Mouse (Mus musculus) adrenal gland, postnatal 4 days (tissue): ENCODE results near the gene Psmg4. TPM values are rescaled to one million over a fixed set of nuclear protein-coding genes. Genes with fewer than 3 reads are reported as not detected.

Experiments
- DNase-seq, 2 experiments: peaks; one replicate each; pipeline ENCODE4 v3.0.0; 2021 to 2022; ENCODE audit warnings: low spot score in 2 of 2, mixed read lengths in 2 of 2
- long read RNA-seq, 2 experiments: library from polyadenylated mRNA; stranded (forward); transcript quantifications; one replicate each; pipeline ENCODE4 v2.0.0; 2021
- total RNA-seq, 2 experiments: library from RNA; stranded (reverse); gene quantifications; 2 replicates each; pipeline ENCODE4 v1.2.3; 2021

Gene Psmg4
- 10 to 100 TPM; 45.2 to 50.0 TPM for total RNA-seq
- long read RNA-seq, experiment 1, transcript Psmg4-201 (2 exons, 474 nt), result minor isoform, 23 of 48 reads
- long read RNA-seq, experiment 1, transcript Psmg4-202 (3 exons, 555 nt), result major isoform, 24 of 48 reads
- long read RNA-seq, experiment 1, partial matches to known transcripts, result 1 of 48 reads
- long read RNA-seq, experiment 1, other reads (novel, unspliced or antisense), result 0 of 48 reads
- long read RNA-seq, experiment 2, transcript Psmg4-202 (3 exons, 555 nt), result major isoform, 16 of 28 reads
- long read RNA-seq, experiment 2, transcript Psmg4-201 (2 exons, 474 nt), result minor isoform, 11 of 28 reads
- long read RNA-seq, experiment 2, partial matches to known transcripts, result 1 of 28 reads
- long read RNA-seq, experiment 2, other reads (novel, unspliced or antisense), result 0 of 28 reads

DNA sequence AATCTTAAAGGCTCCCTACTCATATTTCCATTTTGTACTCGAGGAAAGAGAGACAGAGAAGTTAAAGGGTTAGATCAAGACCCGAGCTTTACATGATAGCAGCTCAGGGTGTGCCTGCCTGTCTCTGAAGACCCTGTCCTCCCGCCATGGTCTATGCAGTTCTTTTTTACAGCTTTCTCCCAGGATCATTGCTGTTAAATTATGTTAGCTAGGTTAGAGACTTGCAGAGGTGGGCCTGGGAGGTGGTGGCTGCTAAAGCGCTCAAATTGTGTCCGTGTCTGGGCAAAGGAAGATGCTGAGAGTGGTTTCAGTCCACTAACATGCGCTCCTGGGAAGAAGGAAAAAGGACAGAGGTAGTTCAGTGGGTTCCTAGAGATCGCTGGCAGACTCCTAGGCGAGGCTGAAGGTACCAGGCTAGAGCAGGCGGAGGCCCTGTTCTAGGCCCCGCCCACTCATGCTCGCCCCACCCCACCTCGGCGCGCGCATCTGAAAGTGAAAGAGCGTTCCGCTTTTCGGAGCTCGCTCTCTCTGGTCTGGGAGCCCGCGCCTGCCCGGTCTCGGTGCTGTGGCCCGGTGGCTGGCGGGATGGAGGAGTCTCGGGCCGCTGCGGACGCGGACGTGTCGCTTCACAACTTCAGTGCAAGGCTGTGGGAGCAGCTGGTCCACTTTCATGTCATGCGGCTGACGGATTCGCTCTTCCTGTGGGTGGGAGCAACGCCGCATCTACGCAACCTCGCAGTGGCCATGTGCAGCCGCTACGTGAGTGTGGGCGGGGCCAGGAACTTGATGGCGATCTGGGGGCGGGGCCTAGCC, at the start of gene Psmg4:
Psmg4 (plus strand) TSS at position 474 of the 813 bp plus-strand sequence.
- DNase-seq, result peak; percentile 86 to 89

DNA sequence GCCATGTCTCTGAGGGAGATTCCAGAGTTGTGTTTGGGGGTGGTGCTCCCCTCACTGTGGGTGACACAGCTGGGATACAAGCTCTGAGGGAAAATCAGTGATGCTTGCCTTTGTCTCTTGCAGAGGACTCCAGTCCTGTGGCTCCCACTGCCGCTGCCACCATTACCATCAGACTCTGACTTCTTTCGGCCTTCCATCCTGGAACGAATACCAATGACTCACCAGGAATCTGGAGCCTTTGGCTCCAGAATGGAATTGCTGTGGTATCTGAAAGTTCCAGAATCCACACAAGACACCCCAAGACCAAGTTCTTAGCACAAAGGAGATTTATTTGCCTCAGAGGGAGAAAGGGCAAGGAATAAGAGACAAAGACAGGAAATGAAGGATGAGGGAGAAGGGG, 49.7 kb upstream of the Psmg4 start:
- no peak for DNase-seq

DNA sequence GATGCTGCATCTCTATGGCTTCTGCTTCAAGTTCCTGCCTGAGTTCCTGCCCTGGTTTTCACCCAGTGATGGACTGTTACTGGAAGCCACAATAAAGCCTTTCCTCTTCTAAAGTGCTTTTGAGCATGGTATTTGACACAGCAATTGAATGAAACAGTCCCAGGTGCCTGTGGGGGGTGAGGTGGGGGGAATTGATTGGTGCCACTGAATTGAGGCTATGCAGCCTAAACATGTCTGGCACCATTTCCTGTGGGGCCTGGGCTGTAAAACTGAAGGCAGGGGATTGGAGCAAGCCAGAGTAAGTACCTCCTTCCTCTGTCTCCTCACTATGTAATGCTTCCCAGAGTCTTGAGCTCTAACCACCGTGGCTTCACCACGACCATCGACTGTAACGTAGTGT, 48.1 kb upstream of the Psmg4 start:
- no peak for DNase-seq

DNA sequence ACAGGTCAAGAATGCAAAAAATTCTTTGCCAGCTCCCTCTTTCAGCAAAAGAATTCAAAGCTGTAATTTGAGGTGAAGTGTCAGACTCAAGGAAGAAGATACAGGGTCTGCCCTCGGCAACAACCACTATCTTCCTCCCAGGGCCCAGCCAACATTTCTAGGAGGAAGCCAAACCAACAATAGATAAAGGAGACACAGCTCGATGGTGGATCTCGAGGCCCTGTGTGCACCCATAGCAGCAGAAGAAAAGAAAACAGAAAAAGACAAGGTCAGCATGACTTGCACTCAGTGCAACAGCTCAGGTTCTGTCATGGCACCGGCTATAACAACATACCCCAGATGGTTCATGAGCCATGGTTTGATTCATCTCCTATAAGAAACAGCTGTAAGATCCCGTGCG, 46.3 kb upstream of the Psmg4 start:
- DNase-seq, result no peak

DNA sequence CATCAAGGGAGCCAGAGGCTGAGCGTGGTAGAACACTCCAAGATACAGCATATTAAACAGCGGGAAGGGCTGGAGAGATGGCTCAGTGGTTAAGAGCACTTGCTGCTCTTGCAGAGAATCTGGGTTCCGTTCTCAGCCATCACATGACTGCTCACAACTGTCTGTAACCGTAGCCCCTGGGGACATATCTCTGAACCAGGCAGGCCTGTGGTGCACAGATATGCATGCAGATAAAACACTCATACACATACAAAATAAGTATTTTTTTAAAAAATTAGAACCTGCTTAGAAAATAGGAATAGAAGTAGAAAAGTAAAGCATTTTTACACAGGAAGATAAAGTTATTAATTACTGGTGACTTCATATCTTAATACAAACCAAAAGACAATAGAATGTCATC, 43.9 kb upstream of the Psmg4 start:
- DNase-seq, result no peak

DNA sequence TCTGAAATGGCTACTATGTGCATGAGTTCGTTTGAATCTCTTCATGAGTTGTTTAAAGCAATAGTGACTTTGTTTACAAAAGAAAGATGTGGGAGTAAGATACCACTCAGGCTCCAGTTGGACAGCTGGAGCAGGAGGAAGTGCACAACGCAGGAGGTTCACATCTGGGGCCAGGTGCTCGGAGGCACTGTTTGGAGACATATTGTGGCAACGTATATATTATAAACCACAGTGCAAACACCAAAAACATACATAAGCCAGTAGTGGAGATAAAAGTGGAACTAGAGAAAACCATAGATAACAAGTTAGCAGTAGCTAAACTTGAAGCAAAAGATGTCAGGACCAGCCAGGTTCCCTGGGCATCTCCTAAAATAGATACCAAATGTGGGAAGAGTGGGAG, 43.4 kb upstream of the Psmg4 start:
- no peak for DNase-seq

DNA sequence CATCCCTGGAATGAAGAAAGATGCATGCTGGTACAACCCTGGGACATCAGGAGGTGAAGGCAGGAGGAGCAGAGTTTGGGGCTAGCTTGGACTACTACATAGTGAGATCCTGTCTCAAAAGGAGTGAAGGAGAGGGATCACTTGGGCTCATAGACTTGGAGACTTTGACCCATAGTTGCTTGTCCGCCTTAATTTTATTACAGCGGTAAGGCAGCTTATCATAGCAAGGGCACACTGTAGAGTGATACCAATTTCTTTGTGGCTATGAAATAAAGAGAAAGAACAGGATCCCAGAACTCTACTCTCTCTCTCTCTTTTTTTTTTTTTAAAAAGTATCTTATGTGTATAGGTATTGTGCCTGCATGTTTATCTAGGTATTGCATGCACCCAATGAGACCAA, 42.2 kb upstream of the Psmg4 start:
- DNase-seq, result no peak

DNA sequence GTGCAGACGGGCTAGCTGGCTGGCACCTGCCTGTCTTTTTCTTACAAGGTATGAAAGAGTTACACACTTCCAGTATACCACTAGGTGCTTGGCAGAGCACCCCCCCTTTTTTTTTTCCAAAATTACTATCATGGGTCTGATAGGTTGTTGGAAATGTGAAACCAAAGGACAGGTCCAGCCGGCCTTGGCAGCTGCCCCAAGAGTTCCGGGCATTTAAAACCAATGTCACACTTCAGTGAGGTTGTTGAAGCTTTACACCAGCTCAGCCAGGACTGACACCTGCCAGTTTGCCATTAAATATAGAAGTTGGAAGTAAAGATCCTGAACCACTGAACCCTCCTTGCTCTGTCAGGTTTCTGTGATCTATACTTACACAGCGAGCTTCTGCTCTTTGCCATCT, 37.1 kb upstream of the Psmg4 start:
- DNase-seq, result no peak

DNA sequence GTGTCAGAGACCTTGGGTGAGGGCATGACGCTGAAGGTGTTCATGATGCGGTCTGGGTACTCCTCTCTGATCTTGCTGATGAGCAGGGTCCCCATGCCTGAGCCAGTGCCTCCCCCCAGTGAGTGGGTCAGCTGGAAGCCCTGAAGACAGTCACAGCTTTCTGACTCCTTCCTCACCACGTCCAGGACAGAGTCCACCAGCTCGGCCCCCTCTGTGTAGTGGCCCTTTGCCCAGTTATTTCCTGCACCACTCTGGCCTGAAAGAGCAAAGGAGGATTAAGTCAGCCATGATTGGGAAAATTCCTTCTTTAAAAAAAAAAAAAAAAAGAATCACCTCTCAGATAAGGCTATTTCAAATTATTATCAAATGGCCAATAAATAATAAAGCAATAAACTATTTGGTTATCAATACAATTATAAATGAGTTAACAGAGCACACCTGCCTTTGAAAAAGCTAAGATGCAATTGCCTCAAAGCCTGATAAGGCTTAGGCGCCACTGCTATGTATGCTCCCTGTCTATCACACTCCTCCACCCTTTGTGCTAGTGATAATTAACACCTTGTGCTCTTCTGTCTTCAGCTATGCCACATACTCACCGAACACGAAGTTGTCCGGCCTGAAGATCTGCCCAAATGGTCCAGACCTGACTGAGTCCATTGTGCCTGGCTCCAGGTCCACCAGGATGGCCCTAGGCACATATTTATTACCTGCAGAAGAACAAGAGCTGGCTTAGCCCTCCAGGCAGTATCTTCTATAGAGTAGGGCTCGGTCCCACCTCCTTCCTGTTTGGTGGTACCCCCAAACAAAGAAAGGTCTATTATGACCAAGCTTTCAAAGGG, 34.3 kb upstream of the Psmg4 start:
- DNase-seq, result no peak

DNA sequence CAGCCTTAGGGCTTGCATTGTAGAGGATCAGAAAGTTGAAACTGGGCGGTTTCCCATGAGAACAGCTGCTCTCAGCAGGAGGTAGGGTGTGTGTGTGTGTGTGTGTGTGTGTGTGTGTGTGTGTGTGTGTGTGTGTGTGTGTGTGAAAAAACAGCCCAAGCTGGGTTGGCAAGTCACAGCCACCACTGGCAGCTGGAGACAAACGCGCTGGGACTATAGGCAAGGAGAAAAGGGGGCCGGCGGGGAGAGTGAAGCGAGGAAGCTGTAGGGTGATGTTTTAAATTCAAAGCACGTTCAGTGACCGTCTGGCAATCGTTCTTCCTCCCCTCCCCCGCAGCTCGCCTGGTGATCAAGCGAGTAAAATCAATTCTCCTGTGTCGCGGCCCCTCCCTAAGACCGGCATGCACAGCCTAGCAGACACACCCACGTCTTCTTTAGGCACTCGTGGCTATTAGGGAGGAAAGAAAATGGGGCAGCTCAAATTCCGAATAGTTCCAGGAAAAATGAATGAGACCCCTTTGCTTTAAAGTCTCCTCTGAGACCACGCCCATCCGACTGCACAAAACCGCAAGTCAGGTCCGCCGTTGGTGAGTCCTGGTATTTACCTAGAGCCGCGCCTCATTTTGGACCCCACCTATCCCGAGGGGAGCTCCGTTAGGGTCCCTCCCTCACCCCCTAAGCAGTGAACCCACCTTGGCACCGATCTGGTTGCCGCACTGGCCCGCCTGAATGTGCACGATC, 33.1 kb upstream of the Psmg4 start:
- no peak for DNase-seq

DNA sequence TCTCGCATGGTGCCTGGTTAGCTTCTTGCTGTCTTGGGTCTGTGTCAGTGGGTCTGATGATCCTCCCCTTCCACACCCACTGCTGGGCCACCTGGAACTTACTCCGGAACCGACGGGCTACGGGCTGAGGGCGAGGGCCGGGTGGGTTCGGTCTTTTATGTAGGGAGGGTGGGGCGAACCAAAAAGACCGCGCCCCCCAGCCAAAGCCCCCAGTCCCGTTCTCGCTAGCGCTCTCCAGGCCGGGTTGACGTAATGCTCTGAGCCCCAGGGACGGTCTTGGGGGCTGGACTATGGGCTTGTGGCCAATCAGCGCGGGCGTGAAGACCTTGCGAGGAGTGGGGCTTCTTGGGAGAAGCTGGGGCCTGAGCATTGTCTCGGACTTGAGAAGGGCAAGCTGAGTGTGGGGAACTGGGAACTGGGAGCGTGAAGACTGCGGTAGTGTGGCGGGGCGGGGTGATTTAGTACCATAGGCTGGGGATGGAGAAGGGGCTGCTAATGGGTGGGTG, 32.5 kb upstream of the Psmg4 start, which contains the start of gene Tubb2b:
Tubb2b (minus strand) TSS at position 241 of the 506 bp plus-strand sequence.
- DNase-seq, result no peak

DNA sequence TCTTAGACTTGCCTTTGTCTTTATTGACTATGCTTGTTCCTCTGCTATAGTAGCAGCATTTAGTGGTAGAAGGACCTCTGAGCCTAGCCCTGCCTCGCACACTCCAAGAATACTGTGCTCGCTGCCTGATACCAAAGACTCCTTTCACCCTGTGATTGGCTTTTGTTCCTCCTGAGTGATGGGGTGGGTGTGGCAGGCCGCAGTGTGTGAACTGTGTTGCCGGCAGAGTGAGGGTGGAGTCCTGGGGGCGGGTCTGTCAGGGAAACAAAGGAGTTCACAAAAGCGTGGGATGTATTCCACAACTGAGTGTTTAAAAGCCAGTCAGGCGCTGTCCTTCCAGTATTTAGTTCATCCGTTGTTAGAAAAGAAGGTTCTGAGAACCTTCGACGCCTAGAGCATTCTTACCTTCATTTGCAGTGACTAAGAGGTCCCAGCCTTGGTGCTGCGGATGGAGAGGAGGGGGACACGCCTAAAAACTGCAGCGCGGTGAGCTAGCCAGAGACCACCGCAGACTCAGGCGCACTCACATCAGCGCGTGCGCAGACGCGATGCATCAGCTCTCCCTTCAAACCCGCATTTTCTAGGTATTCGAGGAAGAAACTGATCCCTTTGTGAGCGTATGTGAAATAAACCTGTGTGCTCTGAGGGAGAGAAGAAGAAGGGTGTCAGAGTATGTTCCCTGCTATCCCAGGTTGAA, 31.6 kb upstream of the Psmg4 start:
- DNase-seq, result no peak

DNA sequence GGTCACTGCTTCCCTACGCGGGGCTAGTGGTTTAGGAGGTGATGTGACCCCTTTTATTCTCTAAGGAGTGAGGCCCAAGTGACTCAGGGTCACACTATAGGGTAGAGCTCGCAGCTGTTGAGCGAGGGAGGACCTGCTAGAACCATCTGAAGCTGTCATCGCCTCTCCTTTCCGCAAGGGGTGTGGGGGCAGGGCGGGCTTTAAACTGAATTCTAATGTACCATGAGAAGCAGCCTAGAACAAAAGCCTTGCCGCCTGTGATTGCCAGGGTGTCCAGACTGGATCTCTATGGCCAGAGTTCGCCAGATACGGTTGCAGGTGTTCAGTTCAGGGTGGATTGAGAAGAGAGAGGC, 31.1 kb upstream of the Psmg4 start:
- no peak for DNase-seq

DNA sequence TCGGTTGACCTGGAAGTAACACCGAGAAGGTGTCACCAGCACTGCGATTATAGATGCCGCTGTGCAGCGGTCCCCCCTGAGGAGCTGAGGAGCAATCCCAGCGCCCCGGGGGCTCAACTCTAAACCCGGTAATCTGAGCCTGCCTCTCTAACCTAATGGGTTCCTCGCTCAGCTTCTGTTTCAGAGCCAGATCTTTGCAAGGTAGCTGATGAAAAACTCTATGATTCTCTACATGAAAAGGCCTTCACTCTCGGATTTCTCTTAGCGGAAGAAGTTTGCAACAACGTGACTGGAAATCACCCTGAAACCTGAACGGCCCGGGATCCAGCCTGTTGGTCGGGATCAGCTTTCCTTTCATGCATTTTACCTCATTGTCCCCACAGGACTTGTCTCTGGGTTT, 30.5 kb upstream of the Psmg4 start:
- DNase-seq, result no peak

DNA sequence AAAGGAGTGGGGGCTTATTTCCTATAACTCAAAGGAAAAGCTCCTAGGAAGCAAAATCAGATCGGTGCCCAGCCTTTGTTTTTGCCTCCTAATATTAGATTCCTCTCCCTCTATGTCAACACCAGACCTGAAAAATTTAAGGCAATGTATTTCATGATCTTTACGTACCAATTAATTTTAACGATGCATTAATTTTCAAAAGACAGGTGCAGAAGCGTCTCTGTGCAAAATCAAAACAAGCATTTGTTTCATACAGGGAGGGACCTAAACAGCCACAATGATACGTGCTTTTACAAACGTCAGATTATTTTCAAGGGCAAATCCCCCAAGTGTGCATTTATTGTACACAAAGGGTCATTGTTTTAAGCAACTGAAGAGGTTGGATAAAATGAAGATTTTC, 29.9 kb upstream of the Psmg4 start:
- DNase-seq, result no peak

DNA sequence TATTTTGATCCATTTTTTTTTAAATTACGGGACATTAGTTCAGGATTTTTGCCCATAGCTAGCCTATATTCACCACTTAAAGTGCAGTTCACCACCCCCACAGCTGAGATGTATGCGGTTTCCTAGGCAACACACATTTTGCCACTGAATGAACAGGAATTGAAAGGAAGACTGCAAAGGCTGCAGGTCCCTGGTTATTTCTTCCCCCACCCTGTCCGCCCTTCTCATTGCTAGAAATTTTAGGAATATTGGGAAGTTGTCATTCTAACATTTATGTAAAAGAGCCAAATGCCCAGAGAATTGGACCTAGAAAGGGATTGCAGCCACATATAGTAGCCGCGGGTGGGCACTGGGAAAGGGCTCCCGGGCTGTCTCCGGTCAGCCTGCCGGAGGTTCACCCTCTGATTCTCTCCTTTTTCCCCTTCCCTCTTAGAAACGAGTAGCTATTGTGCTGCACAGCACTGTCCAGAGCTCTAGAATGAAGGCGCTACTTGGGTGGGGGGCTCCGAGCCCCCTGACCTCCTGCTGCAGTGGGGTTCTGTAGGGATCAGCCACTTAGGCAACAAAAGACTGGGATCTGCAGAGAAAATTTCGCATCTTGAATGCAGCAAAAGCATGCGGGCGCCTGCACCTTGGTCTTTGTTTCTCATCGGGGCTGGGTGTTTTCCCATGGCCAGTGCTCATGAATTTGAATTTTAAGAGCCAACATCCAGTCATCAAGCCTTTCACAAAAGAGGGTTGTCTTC, 29.3 kb upstream of the Psmg4 start:
- DNase-seq, result no peak

DNA sequence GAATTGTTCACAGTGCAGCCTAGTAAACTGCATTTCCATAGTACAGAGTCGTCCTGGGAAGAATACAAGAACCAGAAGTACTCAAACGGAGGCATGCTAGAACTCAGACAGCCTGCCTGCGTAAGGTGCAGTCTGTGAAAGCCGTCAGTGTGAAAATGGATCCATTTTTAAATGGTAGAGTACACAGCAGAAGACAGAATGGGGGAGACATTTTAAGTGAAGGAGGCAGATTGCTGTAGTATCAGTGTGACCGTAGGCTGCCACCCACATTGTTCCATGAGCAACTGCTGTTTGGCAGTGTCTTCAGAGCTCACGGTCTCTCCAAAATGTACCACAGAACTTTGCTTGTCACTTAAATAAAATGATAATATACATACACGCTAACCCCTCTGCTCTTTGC, 28.5 kb upstream of the Psmg4 start:
- DNase-seq, result no peak

DNA sequence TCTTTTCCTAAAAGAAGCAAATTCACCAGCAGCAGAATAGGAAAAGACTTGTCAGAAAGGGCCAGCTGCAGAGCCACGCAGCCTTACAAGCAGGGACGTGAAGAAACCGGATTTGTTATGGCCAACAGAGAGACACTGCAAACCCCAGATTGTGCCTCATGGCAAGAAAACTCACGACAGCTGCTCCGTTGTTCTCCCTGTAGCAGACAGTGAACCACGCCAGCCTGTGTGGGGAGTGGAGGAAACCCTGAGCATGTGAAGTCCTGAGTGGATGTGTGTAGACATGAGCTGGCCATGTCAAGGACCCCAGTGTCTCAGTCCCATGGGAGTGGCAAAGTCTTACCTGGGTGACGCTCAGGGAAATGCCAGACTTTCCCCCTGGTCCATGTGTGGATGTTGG, 26.2 kb upstream of the Psmg4 start:
- DNase-seq, result no peak

DNA sequence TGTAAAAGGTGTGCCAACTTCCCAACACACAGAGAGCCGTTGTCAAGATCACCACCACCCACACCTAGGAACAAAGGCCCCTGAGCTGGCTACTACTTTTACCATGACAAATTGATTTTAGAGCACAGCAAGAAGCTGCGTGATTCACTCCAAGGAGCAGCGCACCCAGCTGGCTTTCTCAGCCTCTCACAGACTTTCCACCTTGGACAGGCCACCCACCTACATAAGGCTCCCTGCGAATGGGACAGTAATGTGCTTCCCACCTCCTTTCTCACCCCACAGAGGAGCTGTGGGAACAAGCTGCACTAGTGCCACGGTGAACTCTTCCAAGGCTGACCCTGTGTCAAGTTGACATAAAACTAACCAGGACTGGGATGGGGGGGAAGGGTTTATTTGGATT, 19.4 kb upstream of the Psmg4 start:
- DNase-seq, result no peak
